Mouse (Mus musculus) effector memory CD4-positive, alpha-beta T cell, adult 7 months (primary cell): ENCODE measurements around the gene Dnajb13. TPM values are rescaled to one million over a fixed set of nuclear protein-coding genes. Genes with fewer than 3 reads are reported as not detected.

Experiments
- polyA plus RNA-seq: library from polyadenylated mRNA; unstranded; fragments of 100-300 nt; shearing (Covaris generic); gene quantifications from one replicate; pipeline ENCODE4 v1.2.1, GENCODE M21; 2017

The Dnajb13 gene
- polyA plus RNA-seq: 8.4 TPM

DNA sequence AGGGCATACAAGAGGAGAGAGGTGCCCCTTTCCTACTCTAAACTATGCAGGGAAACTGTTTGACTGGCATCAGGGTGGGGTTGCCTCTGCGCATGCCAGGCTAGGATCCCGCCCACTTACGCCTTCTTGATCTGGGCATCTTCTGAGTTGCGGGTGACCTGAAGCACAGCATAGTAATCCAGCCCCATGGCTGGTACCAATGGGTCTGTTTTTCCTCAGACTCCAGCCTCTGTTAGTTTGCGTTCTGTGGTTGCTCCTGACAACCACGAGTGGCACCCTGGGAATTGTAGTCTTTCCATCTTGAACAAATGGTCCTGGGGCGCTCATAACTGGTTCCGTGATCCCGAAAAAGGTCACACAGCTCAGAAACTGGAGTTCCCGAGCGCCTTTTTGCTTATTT, at the start of gene Dnajb13:
Gene Dnajb13 (minus strand): TSS at position 388 of the 400 bp plus-strand sequence.

DNA sequence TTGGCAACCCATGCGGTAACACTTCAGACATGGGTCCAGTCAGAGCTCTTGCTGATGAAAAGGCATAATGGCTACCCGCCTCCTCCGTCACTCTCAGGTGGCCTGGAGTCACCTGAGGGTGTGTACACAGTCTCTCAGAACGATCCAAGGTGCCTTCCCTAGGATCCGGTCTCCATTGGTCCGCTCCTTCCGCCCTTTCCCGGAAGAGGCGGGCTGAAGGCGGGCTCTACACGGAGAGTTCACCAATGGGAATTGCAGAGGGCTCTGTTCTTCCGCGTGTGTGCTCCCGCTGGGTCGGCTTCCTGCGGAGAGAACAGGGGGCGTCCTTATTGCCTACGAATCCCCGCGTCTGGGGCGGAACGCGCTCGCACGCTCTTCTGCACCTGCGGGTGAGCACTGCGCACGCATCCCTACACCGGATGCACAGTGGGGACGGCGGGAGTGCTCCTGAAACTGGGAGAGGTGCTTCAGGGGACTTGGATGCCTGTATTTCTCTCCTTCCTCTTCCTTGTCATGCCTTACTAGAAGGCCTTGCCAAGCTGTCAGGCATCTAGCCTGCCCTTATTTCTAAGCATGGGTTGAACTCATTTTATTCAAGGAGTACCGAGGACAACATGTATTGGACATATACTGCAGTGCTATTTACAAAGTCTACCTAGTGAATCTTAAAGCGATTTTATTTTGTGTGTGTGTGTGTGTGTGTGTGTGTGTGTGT, 22.2 kb upstream of the Dnajb13 start, which contains the start of gene Coa4:
Gene Coa4 (plus strand): TSS at position 268 of the 715 bp plus-strand sequence.

DNA sequence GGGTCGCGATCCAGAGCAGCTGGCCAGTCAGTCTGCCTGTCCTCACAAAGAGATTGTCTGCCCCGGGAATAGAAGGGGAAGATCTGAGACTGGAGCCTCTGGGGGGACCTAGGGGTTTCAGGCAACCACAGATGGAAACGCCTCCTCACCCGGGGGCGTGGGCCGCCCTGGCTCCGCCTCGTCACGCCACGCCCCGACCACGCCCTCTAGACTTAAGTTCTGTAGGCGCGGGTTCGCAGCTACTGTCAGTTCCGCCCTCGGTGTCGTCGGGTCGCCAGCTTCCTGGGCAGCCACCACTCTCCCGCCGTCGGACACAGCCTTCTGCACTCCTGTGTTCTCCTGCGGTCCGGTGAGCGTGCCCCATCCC, 21.7 kb downstream of the Dnajb13 start, which contains the start of gene Ucp2:
Gene Ucp2 (plus strand): TSS at position 221 of the 367 bp plus-strand sequence.

DNA sequence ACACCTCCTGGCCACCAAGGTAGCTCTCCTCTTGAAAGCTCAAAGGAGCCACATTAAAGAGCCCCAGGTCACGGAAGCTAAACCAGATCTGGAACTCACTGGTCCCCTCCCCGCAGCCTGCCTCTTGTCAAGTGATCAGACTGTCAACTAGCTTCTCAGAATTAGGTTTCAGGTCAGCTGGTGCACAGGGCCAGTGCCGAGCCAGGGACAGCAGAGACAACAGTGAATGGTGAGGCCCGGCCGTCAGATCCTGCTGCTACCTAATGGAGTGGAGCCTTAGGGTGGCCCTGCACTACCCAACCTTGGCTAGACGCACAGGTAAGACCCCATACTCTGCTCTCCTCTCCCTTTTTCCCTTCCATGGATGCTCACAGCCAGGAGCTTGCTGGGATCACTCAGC, 42.0 kb downstream of the Dnajb13 start, which contains the start of gene Ucp3:
Gene Ucp3 (plus strand): TSS at position 214 of the 400 bp plus-strand sequence.

Other genes with a start within 250 kb of the Dnajb13 start
- gene P4ha3, start 229.4 kb downstream of the Dnajb13 start, polyA plus RNA-seq: not detected
- 33.8 TPM for gene C2cd3, start 142.7 kb downstream of the Dnajb13 start, polyA plus RNA-seq
- 35.1 TPM for gene Ppme1, start 142.7 kb downstream of the Dnajb13 start, polyA plus RNA-seq
- gene Ucp3, start 42.0 kb downstream of the Dnajb13 start, polyA plus RNA-seq: 0.66 TPM
- 835 TPM for gene Ucp2, start 21.6 kb downstream of the Dnajb13 start, polyA plus RNA-seq
- gene Coa4, start 22.1 kb upstream of the Dnajb13 start, polyA plus RNA-seq: 4.4 TPM
- 79.5 TPM for gene Rab6a, start 92.5 kb upstream of the Dnajb13 start, polyA plus RNA-seq
- gene Mrpl48, start 93.3 kb upstream of the Dnajb13 start, polyA plus RNA-seq: 32.3 TPM
- not detected for gene Plekhb1, start 147.5 kb upstream of the Dnajb13 start, polyA plus RNA-seq
- 12.8 TPM for gene Fam168a, start 191.7 kb upstream of the Dnajb13 start, polyA plus RNA-seq